14 mouse cellular contexts compared by ENCODE assay signal in genomic region chr3:154778836-154779595, GRCm38 (mm10).
DNase-seq lines count a peak whose midpoint lies in the region; ATAC-seq lines count a peak whose summit lies in the region.
"Had no signal": no experiment of that assay in that cellular context is flagged by ENCODE, and none has a peak within 500 bp of the region (broad histone marks: within the 10 kb centered on the region; RNA-seq: fewer than 3 reads in every experiment).

No protein-coding gene starts in this region.

- no peak overlapping the region for H3K9ac ChIP-seq in forebrain, embryonic 15.5 days (replicated peaks)
- H3K9ac ChIP-seq in midbrain, embryonic 15.5 days = no peak overlapping the region

- DNase-seq in embryo, embryonic 10.5 days (ENCODE audit: low spot score) = peak; percentile 3
- no peak for DNase-seq in embryo, embryonic 10 days (ENCODE audit: low spot score)
- no peak for DNase-seq in left cerebral cortex, postnatal 10 days (ENCODE audit: extremely low spot score in 1 of 2, low spot score in 2 of 2)
- no peak for DNase-seq in spleen, postnatal 36 days (ENCODE audit: low spot score in 2 of 2)
- DNase-seq in layer of hippocampus, adult 8-10 months (ENCODE audit: low spot score in 2 of 2) = no peak
- DNase-seq: cerebellum, adult 2 months; heart, postnatal 14 days; kidney, adult 2 months; spleen, adult 18-20 months had no signal

- intact Hi-C loops in left cerebral cortex, postnatal 10 days (cut with DNase I) = no loop called here

- peaks cover 25% of the 10 kb centered on the region for H3K4me1 ChIP-seq in forebrain, embryonic 15.5 days
- H3K4me1 ChIP-seq in midbrain, embryonic 15.5 days = peaks cover 16% of the 10 kb centered on the region

- peak; percentile 63 for ATAC-seq in activated CD4-positive, CD25-positive, alpha-beta regulatory T cell, adult 4 months
- ATAC-seq in forebrain, embryonic 15.5 days (replicated peaks) = peak; percentile 90
- ATAC-seq in midbrain, embryonic 15.5 days (replicated peaks) = peak; percentile 72
- ATAC-seq: lung, postnatal 0 days had no signal

- WGBS in forebrain, embryonic 15.5 days = 24% methylated on average over 6 of the region's 6 CpGs
- 53% methylated on average over 6 of the region's 6 CpGs for WGBS in midbrain, embryonic 15.5 days

- no peak overlapping the region for H3K27ac ChIP-seq in forebrain, embryonic 15.5 days (replicated peaks)
- H3K27ac ChIP-seq in midbrain, embryonic 15.5 days = no peak overlapping the region

- H3K36me3 ChIP-seq in forebrain, embryonic 15.5 days = no peaks in the 10 kb centered on the region
- no peaks in the 10 kb centered on the region for H3K36me3 ChIP-seq in midbrain, embryonic 15.5 days (replicated peaks)

- H3K4me2 ChIP-seq in forebrain, embryonic 15.5 days (replicated peaks) = no peak overlapping the region
- no peak overlapping the region for H3K4me2 ChIP-seq in midbrain, embryonic 15.5 days
- H3K4me2 ChIP-seq: liver, embryonic 11.5 days had no signal

- no peaks in the 10 kb centered on the region for H3K9me3 ChIP-seq in forebrain, embryonic 15.5 days
- H3K9me3 ChIP-seq in midbrain, embryonic 15.5 days = no peaks in the 10 kb centered on the region

- H3K4me3 ChIP-seq in forebrain, embryonic 15.5 days = no peak overlapping the region
- H3K4me3 ChIP-seq in midbrain, embryonic 15.5 days = no peak overlapping the region

- no peaks in the 10 kb centered on the region for H3K27me3 ChIP-seq in forebrain, embryonic 15.5 days
- H3K27me3 ChIP-seq in midbrain, embryonic 15.5 days (replicated peaks) = no peaks in the 10 kb centered on the region
